In genomic region chr4:141679016-141679415, GRCm38 (mm10) we compare ENCODE assay signal across 25 mouse cellular contexts. TPM values are rescaled to one million over a fixed set of nuclear protein-coding genes. Genes with fewer than 3 reads are reported as not detected.
"Had no signal": no experiment of that assay in that cellular context is flagged by ENCODE, and none has a peak within 500 bp of the region (broad histone marks: within the 10 kb centered on the region; RNA-seq: fewer than 3 reads in every experiment).

No protein-coding gene starts in this region.

- H3K4me3 ChIP-seq: layer of hippocampus, adult 2 months; limb, embryonic 10.5 days; limb, embryonic 13.5 days; lung, embryonic 15.5 days; neural tube, embryonic 12.5 days; neural tube, embryonic 15.5 days; stomach, embryonic 15.5 days had no signal

- DNase-seq: kidney, adult 11 months; kidney, adult 8-10 months; kidney, postnatal 14 days; layer of hippocampus, adult 9-11 months; lung, adult 18-20 months; lung, postnatal 10 days; lung, postnatal 36 days; midbrain, embryonic 14.5 days; right cerebral cortex, adult 18-20 months; right cerebral cortex, postnatal 14 days; spleen, adult 18-20 months; thymus, adult 18-20 months; thymus, postnatal 36 days had no signal

- H3K4me1 ChIP-seq: neural tube, embryonic 12.5 days had no signal

- H3K27me3 ChIP-seq: limb, embryonic 13.5 days; lung, embryonic 15.5 days; neural tube, embryonic 12.5 days; neural tube, embryonic 15.5 days; stomach, embryonic 15.5 days had no signal

- H3K9ac ChIP-seq: limb, embryonic 13.5 days; liver, embryonic 14.5 days; lung, embryonic 15.5 days; neural tube, embryonic 12.5 days; neural tube, embryonic 15.5 days; stomach, embryonic 15.5 days had no signal

- H3K27ac ChIP-seq: layer of hippocampus, adult 2 months; limb, embryonic 10.5 days; limb, embryonic 13.5 days; liver, embryonic 14.5 days; lung, embryonic 15.5 days; neural tube, embryonic 12.5 days; neural tube, embryonic 15.5 days; stomach, embryonic 15.5 days had no signal

- H3K9me3 ChIP-seq: limb, embryonic 10.5 days; limb, embryonic 13.5 days; lung, embryonic 15.5 days; neural tube, embryonic 12.5 days; neural tube, embryonic 15.5 days; stomach, embryonic 15.5 days had no signal

- H3K4me2 ChIP-seq: limb, embryonic 13.5 days; lung, embryonic 15.5 days; midbrain, embryonic 11.5 days; neural tube, embryonic 12.5 days; neural tube, embryonic 15.5 days; stomach, embryonic 15.5 days had no signal

RNA-seq across cellular contexts. Expression of gene Rsc1a1, which starts 6.4 kb away (rescaled TPM):
- total RNA-seq: layer of hippocampus, adult 2 months; left cerebral cortex, adult 18-20 months had no signal
- polyA plus RNA-seq: kidney, embryonic 16.5 days; lung, embryonic 15.5 days; midbrain, embryonic 14.5 days; neural tube, embryonic 12.5 days; neural tube, embryonic 15.5 days; stomach, embryonic 15.5 days had no signal

RNA-seq across cellular contexts. Expression of gene Slc25a34, which starts 55.4 kb away (rescaled TPM):
- total RNA-seq: megakaryocyte-erythroid progenitor cell, adult 5-6 weeks had no signal
- polyA plus RNA-seq: limb, embryonic 13.5 days; midbrain, embryonic 11.5 days; neural tube, embryonic 12.5 days had no signal
